Mouse (Mus musculus) liver, postnatal 0 days (tissue): Measurements from ENCODE around the gene Llph. TPM values are rescaled to one million over a fixed set of nuclear protein-coding genes. Genes with fewer than 3 reads are reported as not detected.

Experiments used
- ATAC-seq: fragments of 200-750 bp; cut with Nextera tagmentation; 2 replicates; pipeline ENCODE4 v1.8.0; 2017; ENCODE audit warnings: mild to moderate bottlenecking, moderate library complexity
- DNase-seq: peaks from one replicate; pipeline ENCODE4 v3.0.0-alpha.2; 2016
- H3K27ac ChIP-seq: fragments of 300-500 bp; sonication (generic); 2 replicates; pipeline ENCODE4 v1.5.1; 2014; ENCODE audit warnings: antibody characterized with exemption, moderate library complexity, mild to moderate bottlenecking, low read depth
- H3K27me3 ChIP-seq: fragments of 300-500 bp; sonication (generic); 2 replicates; pipeline ENCODE4 v1.6.1; 2014; ENCODE audit warnings: low read length, control low read depth, mixed read lengths; ENCODE audit not compliant: insufficient read depth
- H3K36me3 ChIP-seq: fragments of 300-500 bp; sonication (generic); replicated peaks from 2 replicates; pipeline ENCODE4 v1.6.1; 2014; ENCODE audit warnings: mild to moderate bottlenecking, control low read depth, low read length, moderate library complexity, mixed read lengths; ENCODE audit not compliant: insufficient read depth
- H3K4me1 ChIP-seq: fragments of 300-500 bp; sonication (generic); 2 replicates; pipeline ENCODE4 v1.6.1; 2014; ENCODE audit warnings: antibody characterized with exemption, mild to moderate bottlenecking, control low read depth; ENCODE audit not compliant: insufficient read depth
- H3K4me2 ChIP-seq: fragments of 300-500 bp; sonication (generic); 2 replicates; pipeline ENCODE4 v1.6.1; 2014; ENCODE audit warnings: low read depth, mild to moderate bottlenecking, low read length, moderate library complexity, mixed read lengths
- H3K4me3 ChIP-seq: fragments of 300-500 bp; sonication (generic); 2 replicates; pipeline ENCODE4 v1.5.1; 2014; ENCODE audit warnings: low read depth, low read length
- H3K9ac ChIP-seq: fragments of 300-500 bp; sonication (generic); replicated peaks from 2 replicates; pipeline ENCODE4 v1.6.1; 2014; ENCODE audit warnings: mild to moderate bottlenecking, moderate library complexity
- H3K9me3 ChIP-seq: fragments of 300-500 bp; sonication (generic); 2 replicates; pipeline ENCODE4 v1.6.1; 2016; ENCODE audit warnings: mild to moderate bottlenecking, control low read depth, low read length, mixed read lengths
- CTCF ChIP-seq: sonication (generic); IDR thresholded peaks from 2 replicates; pipeline ENCODE4 v1.5.1; 2016; ENCODE audit warnings: antibody characterized with exemption, low read depth
- EP300 ChIP-seq: IDR thresholded peaks from 2 replicates; pipeline ENCODE4 v1.6.1; 2016; ENCODE audit warnings: antibody characterized with exemption, low read depth, mild to moderate bottlenecking
- WGBS: fragments of 180-500 bp; shearing (Covaris S2); extraction: QIAGEN DNeasy Blood & Tissue Kit; methylation state at CpG from one replicate; pipeline ENCODE4 v1.1.7; 2014; ENCODE audit not compliant: insufficient replicate concordance; 5-methylcytosine and 5-hydroxymethylcytosine counted together
- polyA plus RNA-seq: library from polyadenylated mRNA; unstranded; fragments of >200 nt; fragmentation: Nextera tagmentation; extraction: Ambion mirVana; gene quantifications from 2 replicates; pipeline ENCODE4 v1.2.1, GENCODE M21; 2015

Gene Llph
- polyA plus RNA-seq, 1 experiment from 2014 or later = 33.9 TPM

GRCm38 (mm10) chr10:120269946-120270345, 43.1 kb downstream of the Llph start:
- no peak overlapping the region for H3K4me2 ChIP-seq
- no peaks in the 10 kb centered on the region for H3K9me3 ChIP-seq
- ATAC-seq (no peak), DNase-seq (no peak)
- 86% methylated on average over 13 of the region's 13 CpGs for WGBS
- H3K9ac ChIP-seq = no peak overlapping the region
- H3K4me1 ChIP-seq = peaks cover 11% of the 10 kb centered on the region; the same call in 1 of the 2 replicates
- H3K4me3 ChIP-seq = no peak overlapping the region
- H3K27ac ChIP-seq = no peak overlapping the region
- TF ChIP-seq CTCF (0 out of 2 replicates have a peak, but pooled peaks have one; percentile 11), EP300 (no peak)
- H3K27me3 ChIP-seq = no peaks in the 10 kb centered on the region
- H3K36me3 ChIP-seq = no peaks in the 10 kb centered on the region

- peak; percentile 66 for DNase-seq
- WGBS = 67% methylated on average over 4 of the region's 4 CpGs
- ATAC-seq = 0 out of 2 replicates have a peak, but pooled peaks have one; percentile 38
Observed at GRCm38 (mm10) chr10:120270777-120271176, 43.9 kb downstream of the Llph start.

GRCm38 (mm10) chr10:120271318-120271717, 44.4 kb downstream of the Llph start:
- ATAC-seq = no peak
- no peak for TF ChIP-seq EP300
- Histone ChIP-seq H3K4me3 (no peak overlapping the region), H3K9ac (no peak overlapping the region), H3K27ac (no peak overlapping the region), H3K27me3 (no peaks in the 10 kb centered on the region), H3K4me1 (peaks cover 11% of the 10 kb centered on the region; the same call in 1 of the 2 replicates), H3K9me3 (no peaks in the 10 kb centered on the region), H3K4me2 (peak overlapping the region; percentile 60), H3K36me3 (no peaks in the 10 kb centered on the region)
- 39% methylated on average over 6 of the region's 6 CpGs for WGBS
- no peak for DNase-seq

More at GRCm38 (mm10) chr10:120270777-120271176, 43.9 kb downstream of the Llph start:
- Histone ChIP-seq H3K27ac (no peak overlapping the region), H3K9me3 (no peaks in the 10 kb centered on the region), H3K9ac (no peak overlapping the region), H3K4me1 (peaks cover 11% of the 10 kb centered on the region; the same call in 1 of the 2 replicates), H3K4me3 (no peak overlapping the region), H3K36me3 (no peaks in the 10 kb centered on the region), H3K4me2 (no peak overlapping the region), H3K27me3 (no peaks in the 10 kb centered on the region)
- TF ChIP-seq EP300 (no peak), CTCF (peak; percentile 89)

- H3K4me3 ChIP-seq = peak overlapping the region; percentile 25
- 23% methylated on average over 10 of the region's 11 CpGs for WGBS
Observed at GRCm38 (mm10) chr10:120271879-120272269, 45.0 kb downstream of the Llph start.

GRCm38 (mm10) chr10:120272270-120272883, 45.5 kb downstream of the Llph start:
- WGBS = 19% methylated on average over 19 of the region's 19 CpGs
- H3K4me1 ChIP-seq = peaks cover 11% of the 10 kb centered on the region; the same call in 1 of the 2 replicates
- no peak overlapping the region for H3K9ac ChIP-seq
- ATAC-seq = peak; percentile 29; the same call in 1 of the 2 replicates
- H3K27me3 ChIP-seq = no peaks in the 10 kb centered on the region
- no peak overlapping the region for H3K27ac ChIP-seq
- H3K36me3 ChIP-seq = no peaks in the 10 kb centered on the region
- no peak for DNase-seq
- no peak for TF ChIP-seq EP300
- no peak for TF ChIP-seq CTCF
- peak overlapping the region; percentile 25 for H3K4me3 ChIP-seq
- no peaks in the 10 kb centered on the region for H3K9me3 ChIP-seq
- H3K4me2 ChIP-seq = peak overlapping the region; percentile 60

More at GRCm38 (mm10) chr10:120271879-120272269, 45.0 kb downstream of the Llph start:
- TF ChIP-seq CTCF = no peak
- H3K36me3 ChIP-seq = no peaks in the 10 kb centered on the region
- H3K27ac ChIP-seq = no peak overlapping the region
- H3K9ac ChIP-seq = no peak overlapping the region
- DNase-seq = peak; percentile 17
- no peaks in the 10 kb centered on the region for H3K27me3 ChIP-seq
- peak overlapping the region; percentile 60 for H3K4me2 ChIP-seq
- ATAC-seq = peak; percentile 49
- H3K9me3 ChIP-seq = no peaks in the 10 kb centered on the region
- peaks cover 11% of the 10 kb centered on the region; the same call in 1 of the 2 replicates for H3K4me1 ChIP-seq

- Histone ChIP-seq H3K27me3 (no peaks in the 10 kb centered on the region), H3K9me3 (no peaks in the 10 kb centered on the region), H3K36me3 (no peaks in the 10 kb centered on the region), H3K4me3 (no peak overlapping the region), H3K4me2 (no peak overlapping the region), H3K27ac (no peak overlapping the region), H3K4me1 (peaks cover 11% of the 10 kb centered on the region; the same call in 1 of the 2 replicates), H3K9ac (no peak overlapping the region)
- TF ChIP-seq CTCF (no peak), EP300 (no peak)
- WGBS = 67% methylated on average over 7 of the region's 7 CpGs
- DNase-seq (no peak), ATAC-seq (no peak)
Observed at GRCm38 (mm10) chr10:120273335-120273734, 46.5 kb downstream of the Llph start.
